Mouse (Mus musculus): ENCODE data around the gene Cidec. TPM values are rescaled to one million over a fixed set of nuclear protein-coding genes. Genes with fewer than 3 reads are reported as not detected.
A peak's percentile ranks its signal among the peaks of the same experiment; 100 is the strongest.

Cidec gene
- polyA plus RNA-seq, 1 experiment: 102 TPM

GRCm38 (mm10) chr6:113438721-113439430 lies 3.3 kb upstream of the Cidec start:
- no peaks in the 10 kb centered on the region for H3K27me3 ChIP-seq (replicated peaks; ENCODE audit: control insufficient read depth, insufficient read depth, low read length)
- peaks cover 11% of the 10 kb centered on the region for H3K4me1 ChIP-seq (ENCODE audit: control insufficient read depth, insufficient read depth, low read length)
- H3K4me3 ChIP-seq (ENCODE audit: insufficient read depth, low read depth, low read length): no peak overlapping the region
- H3K27ac ChIP-seq (ENCODE audit: insufficient read depth, low read depth, low read length): no peak overlapping the region
- WGBS: 47% methylated on average over 12 of the region's 12 CpGs
- no peaks in the 10 kb centered on the region for H3K36me3 ChIP-seq (ENCODE audit: control insufficient read depth, insufficient read depth, low read length)
- DNase-seq: peak; percentile 47
- TF ChIP-seq POLR2A (IDR thresholded peaks at IDR 0.05; ENCODE audit: low read depth, low read length) (no peak), CTCF (conservative IDR thresholded peaks at IDR 0.05; ENCODE audit: insufficient read depth, insufficient read length, low read depth, low read length) (no peak)

- no peak for DNase-seq
- no peak for TF ChIP-seq CTCF (conservative IDR thresholded peaks at IDR 0.05; ENCODE audit: insufficient read depth, insufficient read length, low read depth, low read length)
- TF ChIP-seq POLR2A (IDR thresholded peaks at IDR 0.05; ENCODE audit: low read depth, low read length): no peak
- WGBS: 76% methylated on average over 12 of the region's 12 CpGs
Observed at GRCm38 (mm10) chr6:113437135-113437534, 1.6 kb upstream of the Cidec start.

GRCm38 (mm10) chr6:113434691-113435090 lies 869 bp downstream of the Cidec start:
- H3K4me3 ChIP-seq (ENCODE audit: insufficient read depth, low read depth, low read length): no peak overlapping the region
- H3K36me3 ChIP-seq (ENCODE audit: control insufficient read depth, insufficient read depth, low read length): no peaks in the 10 kb centered on the region
- no peaks in the 10 kb centered on the region for H3K27me3 ChIP-seq (replicated peaks; ENCODE audit: control insufficient read depth, insufficient read depth, low read length)
- H3K4me1 ChIP-seq (ENCODE audit: control insufficient read depth, insufficient read depth, low read length): no peaks in the 10 kb centered on the region
- DNase-seq: no peak
- H3K27ac ChIP-seq (ENCODE audit: insufficient read depth, low read depth, low read length): no peak overlapping the region
- no peak for TF ChIP-seq POLR2A (IDR thresholded peaks at IDR 0.05; ENCODE audit: low read depth, low read length)
- no peak for TF ChIP-seq CTCF (conservative IDR thresholded peaks at IDR 0.05; ENCODE audit: insufficient read depth, insufficient read length, low read depth, low read length)
- whole genome bisulfite sequencing: 67% methylated on average over 7 of the region's 7 CpGs

More at GRCm38 (mm10) chr6:113437135-113437534, 1.6 kb upstream of the Cidec start:
- no peak overlapping the region for H3K27ac ChIP-seq (ENCODE audit: insufficient read depth, low read depth, low read length)
- no peaks in the 10 kb centered on the region for H3K36me3 ChIP-seq (ENCODE audit: control insufficient read depth, insufficient read depth, low read length)
- H3K27me3 ChIP-seq (replicated peaks; ENCODE audit: control insufficient read depth, insufficient read depth, low read length): no peaks in the 10 kb centered on the region
- H3K4me1 ChIP-seq (ENCODE audit: control insufficient read depth, insufficient read depth, low read length): peaks cover 5% of the 10 kb centered on the region; the same call in 1 of the 2 replicates
- H3K4me3 ChIP-seq (ENCODE audit: insufficient read depth, low read depth, low read length): no peak overlapping the region

- H3K36me3 ChIP-seq (ENCODE audit: control insufficient read depth, insufficient read depth, low read length): no peaks in the 10 kb centered on the region
- TF ChIP-seq CTCF (conservative IDR thresholded peaks at IDR 0.05; ENCODE audit: insufficient read depth, insufficient read length, low read depth, low read length) (no peak), POLR2A (IDR thresholded peaks at IDR 0.05; ENCODE audit: low read depth, low read length) (no peak)
- H3K27me3 ChIP-seq (replicated peaks; ENCODE audit: control insufficient read depth, insufficient read depth, low read length): no peaks in the 10 kb centered on the region
- H3K4me1 ChIP-seq (ENCODE audit: control insufficient read depth, insufficient read depth, low read length): no peaks in the 10 kb centered on the region
- no peak overlapping the region for H3K27ac ChIP-seq (ENCODE audit: insufficient read depth, low read depth, low read length)
- 82% methylated on average over 3 of the region's 3 CpGs for WGBS
- DNase-seq: no peak
- H3K4me3 ChIP-seq (ENCODE audit: insufficient read depth, low read depth, low read length): no peak overlapping the region
Observed at GRCm38 (mm10) chr6:113433661-113434060, 1.9 kb downstream of the Cidec start.

GRCm38 (mm10) chr6:113431801-113432200 lies 3.8 kb downstream of the Cidec start:
- Histone ChIP-seq H3K27ac (ENCODE audit: insufficient read depth, low read depth, low read length) (no peak overlapping the region), H3K36me3 (ENCODE audit: control insufficient read depth, insufficient read depth, low read length) (no peaks in the 10 kb centered on the region), H3K4me3 (ENCODE audit: insufficient read depth, low read depth, low read length) (no peak overlapping the region), H3K27me3 (replicated peaks; ENCODE audit: control insufficient read depth, insufficient read depth, low read length) (no peaks in the 10 kb centered on the region), H3K4me1 (ENCODE audit: control insufficient read depth, insufficient read depth, low read length) (no peaks in the 10 kb centered on the region)
- TF ChIP-seq POLR2A (IDR thresholded peaks at IDR 0.05; ENCODE audit: low read depth, low read length): no peak
- TF ChIP-seq CTCF (conservative IDR thresholded peaks at IDR 0.05; ENCODE audit: insufficient read depth, insufficient read length, low read depth, low read length): no peak
- DNase-seq: no peak
- WGBS: 46% methylated on average over 3 of the region's 3 CpGs

GRCm38 (mm10) chr6:113430846-113431245 lies 4.7 kb downstream of the Cidec start:
- no peak for DNase-seq
- 44% methylated on average over 3 of the region's 3 CpGs for WGBS
- H3K4me3 ChIP-seq (ENCODE audit: insufficient read depth, low read depth, low read length): no peak overlapping the region
- no peaks in the 10 kb centered on the region for H3K36me3 ChIP-seq (ENCODE audit: control insufficient read depth, insufficient read depth, low read length)
- H3K27ac ChIP-seq (ENCODE audit: insufficient read depth, low read depth, low read length): no peak overlapping the region
- TF ChIP-seq POLR2A (IDR thresholded peaks at IDR 0.05; ENCODE audit: low read depth, low read length) (no peak), CTCF (conservative IDR thresholded peaks at IDR 0.05; ENCODE audit: insufficient read depth, insufficient read length, low read depth, low read length) (no peak)
- no peaks in the 10 kb centered on the region for H3K27me3 ChIP-seq (replicated peaks; ENCODE audit: control insufficient read depth, insufficient read depth, low read length)
- H3K4me1 ChIP-seq (ENCODE audit: control insufficient read depth, insufficient read depth, low read length): no peaks in the 10 kb centered on the region

- TF ChIP-seq POLR2A (IDR thresholded peaks at IDR 0.05; ENCODE audit: low read depth, low read length): no peak
- TF ChIP-seq CTCF (conservative IDR thresholded peaks at IDR 0.05; ENCODE audit: insufficient read depth, insufficient read length, low read depth, low read length): no peak
- no peak for DNase-seq
- Histone ChIP-seq H3K4me3 (ENCODE audit: insufficient read depth, low read depth, low read length) (no peak overlapping the region), H3K27me3 (replicated peaks; ENCODE audit: control insufficient read depth, insufficient read depth, low read length) (no peaks in the 10 kb centered on the region), H3K4me1 (ENCODE audit: control insufficient read depth, insufficient read depth, low read length) (no peaks in the 10 kb centered on the region), H3K27ac (ENCODE audit: insufficient read depth, low read depth, low read length) (no peak overlapping the region), H3K36me3 (ENCODE audit: control insufficient read depth, insufficient read depth, low read length) (no peaks in the 10 kb centered on the region)
- WGBS: 71% methylated on average over 3 of the region's 3 CpGs
Observed at GRCm38 (mm10) chr6:113429965-113430364, 5.6 kb downstream of the Cidec start.

Data from kidney, adult 2 months (tissue).